Mouse (Mus musculus) v-Abl transformed pro-B cells (cell line): ENCODE measurements around the gene Rab43.

Source experiments
- in situ Hi-C, 2 experiments: fragments of 400-800 bp; cut with MboI; formaldehyde crosslinking; loops; one replicate each; pipeline ENCODE4 v1.15.1; 2025; ENCODE audit not compliant: unreplicated experiment in 2 of 2

Gene Rab43

GRCm38 (mm10) chr6:87810311-87810710 is 1.7 kb downstream of the Rab43 start:
- in situ Hi-C loops, result no loop called here

GRCm38 (mm10) chr6:87809651-87810161 is 2.3 kb downstream of the Rab43 start:
- in situ Hi-C loops, result no loop called here

GRCm38 (mm10) chr6:87809144-87809543 is 2.8 kb downstream of the Rab43 start:
- in situ Hi-C loops, result no loop called here

- in situ Hi-C loops, result no loop called here
These were observed 3.4 kb downstream of the Rab43 start for GRCm38 (mm10) chr6:87808521-87808920.

- in situ Hi-C loops, result no loop called here
These were observed 4.1 kb downstream of the Rab43 start for GRCm38 (mm10) chr6:87807735-87808440.

GRCm38 (mm10) chr6:87806857-87807256 is 5.1 kb downstream of the Rab43 start:
- in situ Hi-C loops, result no loop called here

- in situ Hi-C loops, result no loop called here
These were observed 5.9 kb downstream of the Rab43 start for GRCm38 (mm10) chr6:87806028-87806427.

GRCm38 (mm10) chr6:87805448-87805847 is 6.5 kb downstream of the Rab43 start:
- in situ Hi-C loops, result no loop called here

- in situ Hi-C loops, result no loop called here
These were observed 7.1 kb downstream of the Rab43 start for GRCm38 (mm10) chr6:87804886-87805285.

GRCm38 (mm10) chr6:87804036-87804435 is 7.9 kb downstream of the Rab43 start:
- in situ Hi-C loops, result no loop called here

GRCm38 (mm10) chr6:87802462-87802861 is 9.5 kb downstream of the Rab43 start:
- in situ Hi-C loops, result no loop called here

GRCm38 (mm10) chr6:87799576-87799975 is 12.4 kb downstream of the Rab43 start:
- in situ Hi-C loops, result no loop called here

GRCm38 (mm10) chr6:87797321-87797720 is 14.6 kb downstream of the Rab43 start:
- in situ Hi-C loops, result no loop called here

- in situ Hi-C loops, result no loop called here
These were observed 15.6 kb downstream of the Rab43 start for GRCm38 (mm10) chr6:87796251-87796880.

- in situ Hi-C loops, result no loop called here
These were observed 16.4 kb downstream of the Rab43 start for GRCm38 (mm10) chr6:87795385-87796150.

GRCm38 (mm10) chr6:87793821-87794510 is 18.0 kb downstream of the Rab43 start:
- in situ Hi-C loops, result no loop called here

- in situ Hi-C loops, result no loop called here
These were observed 20.1 kb downstream of the Rab43 start for GRCm38 (mm10) chr6:87791826-87792225.

- in situ Hi-C loops, result no loop called here
These were observed 21.0 kb downstream of the Rab43 start for GRCm38 (mm10) chr6:87790779-87791480.

- in situ Hi-C loops, result no loop called here
These were observed 22.2 kb downstream of the Rab43 start for GRCm38 (mm10) chr6:87789791-87790190.

- in situ Hi-C loops, result no loop called here
These were observed 22.9 kb downstream of the Rab43 start for GRCm38 (mm10) chr6:87788896-87789587.
